In the genomic region with DNA sequence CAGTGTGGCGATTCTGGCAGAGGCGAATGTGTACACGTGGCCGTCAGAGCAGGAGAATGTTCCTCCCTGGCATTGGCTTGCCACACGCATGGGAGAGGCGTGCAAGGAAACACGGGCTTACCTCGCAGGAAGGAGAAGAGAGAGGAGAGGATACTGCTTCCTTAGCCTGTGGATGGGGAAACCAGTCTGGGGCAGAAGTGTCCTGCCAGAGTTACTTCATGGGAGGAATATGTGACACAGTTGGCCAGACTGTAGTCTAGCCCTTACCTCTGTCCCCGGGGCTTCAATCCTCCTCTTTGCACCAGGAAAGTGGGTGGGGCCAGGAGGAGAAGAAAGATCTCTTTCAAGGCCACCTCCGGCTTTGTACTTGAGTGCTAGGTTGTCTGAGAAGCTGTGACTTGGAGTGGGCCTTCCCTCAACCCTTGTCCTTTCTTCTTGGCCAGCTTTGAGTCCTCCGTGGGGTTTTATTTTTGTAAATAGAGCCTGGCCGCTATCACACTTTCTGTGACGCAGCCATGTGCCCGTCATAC, we compare ENCODE assay signal across 10 mouse cellular contexts. TPM values are rescaled to one million over a fixed set of nuclear protein-coding genes. Genes with fewer than 3 reads are reported as not detected.
DNase-seq lines count a peak whose midpoint lies in the region; ATAC-seq and TF ChIP-seq lines count a peak whose summit lies in the region.
"Had no signal": no experiment of that assay in that cellular context is flagged by ENCODE, and none has a peak within 500 bp of the region (broad histone marks: within the 10 kb centered on the region; RNA-seq: fewer than 3 reads in every experiment).

No protein-coding gene starts in this region.

- no peak for ATAC-seq in heart, embryonic 12.5 days (ENCODE audit: insufficient number of reproducible peaks, low FRiP score)
- ATAC-seq in neural tube, embryonic 12.5 days (ENCODE audit: low FRiP score, low read depth) = no peak
- ATAC-seq in hindbrain, postnatal 0 days = no peak
- ATAC-seq: inflammation-experienced regulatory T-cells, adult 6 months had no signal

- no peak for DNase-seq in heart, postnatal 14 days
- no peak for DNase-seq in neural tube, embryonic 10.5 days (ENCODE audit: extremely low spot score, low spot score)
- DNase-seq in hindbrain, postnatal 0 days (ENCODE audit: low spot score) = no peak
- DNase-seq in urinary bladder, postnatal 25 days (ENCODE audit: low spot score) = no peak
- DNase-seq in thymus, postnatal 10 days (ENCODE audit: low spot score in 2 of 2) = no peak
- DNase-seq: liver; spleen, adult 18-20 months had no signal

- 0 out of 2 replicates have a peak overlapping the region, but pooled peaks have one; percentile 13 for H3K27ac ChIP-seq in heart, embryonic 12.5 days (ENCODE audit: poor library complexity, severe bottlenecking)
- no peak overlapping the region for H3K27ac ChIP-seq in neural tube, embryonic 12.5 days
- H3K27ac ChIP-seq in hindbrain, postnatal 0 days = no peak overlapping the region

- H3K4me2 ChIP-seq in heart, embryonic 12.5 days = no peak overlapping the region
- H3K4me2 ChIP-seq in neural tube, embryonic 12.5 days (replicated peaks) = peak overlapping the region; percentile 90; the same call in 1 of the 2 replicates
- H3K4me2 ChIP-seq in hindbrain, postnatal 0 days (ENCODE audit: low read depth, low read length) = peak overlapping the region; percentile 74

- no peak for TF ChIP-seq CTCF in hindbrain, postnatal 0 days (IDR thresholded peaks at IDR 0.05; ENCODE audit: low read depth)

- no peaks in the 10 kb centered on the region for H3K36me3 ChIP-seq in heart, embryonic 12.5 days
- no peaks in the 10 kb centered on the region for H3K36me3 ChIP-seq in neural tube, embryonic 12.5 days
- no peaks in the 10 kb centered on the region for H3K36me3 ChIP-seq in hindbrain, postnatal 0 days (ENCODE audit: insufficient read depth, low read length)

- no peak overlapping the region for H3K9ac ChIP-seq in heart, embryonic 12.5 days
- no peak overlapping the region for H3K9ac ChIP-seq in neural tube, embryonic 12.5 days
- no peak overlapping the region for H3K9ac ChIP-seq in hindbrain, postnatal 0 days (replicated peaks; ENCODE audit: low read length)

- H3K4me1 ChIP-seq in heart, embryonic 12.5 days (replicated peaks) = peaks cover 58% of the 10 kb centered on the region
- peaks cover 44% of the 10 kb centered on the region for H3K4me1 ChIP-seq in neural tube, embryonic 12.5 days
- H3K4me1 ChIP-seq in hindbrain, postnatal 0 days (ENCODE audit: insufficient read depth, low read length) = peaks cover 35% of the 10 kb centered on the region

- H3K4me3 ChIP-seq in heart, embryonic 12.5 days = no peak overlapping the region
- H3K4me3 ChIP-seq in neural tube, embryonic 12.5 days = no peak overlapping the region
- no peak overlapping the region for H3K4me3 ChIP-seq in hindbrain, postnatal 0 days (ENCODE audit: low read length)

- no peaks in the 10 kb centered on the region for H3K27me3 ChIP-seq in heart, embryonic 12.5 days (replicated peaks)
- H3K27me3 ChIP-seq in neural tube, embryonic 12.5 days (replicated peaks) = no peaks in the 10 kb centered on the region
- H3K27me3 ChIP-seq in hindbrain, postnatal 0 days (ENCODE audit: insufficient read depth, low read length) = no peaks in the 10 kb centered on the region

- H3K9me3 ChIP-seq in heart, embryonic 12.5 days (replicated peaks) = no peaks in the 10 kb centered on the region
- H3K9me3 ChIP-seq in neural tube, embryonic 12.5 days = no peaks in the 10 kb centered on the region
- no peaks in the 10 kb centered on the region for H3K9me3 ChIP-seq in hindbrain, postnatal 0 days (ENCODE audit: low read length)

- 70% methylated on average over 14 of the region's 14 CpGs for WGBS in heart, embryonic 12.5 days
- 84% methylated on average over 14 of the region's 14 CpGs for WGBS in neural tube, embryonic 12.5 days
- WGBS in hindbrain, postnatal 0 days = 72% methylated on average over 14 of the region's 14 CpGs

- intact Hi-C loops in heart, postnatal 14 days (cut with DNase I) = no loop called here

RNA-seq across cellular contexts. Expression of a gene that starts 4.4 kb away (rescaled TPM):
- polyA plus RNA-seq in heart, embryonic 12.5 days (2016; fragmentation: Nextera tagmentation; extraction: Ambion mirVana) = 7.9 and 9.0 TPM in 2 replicates
- 1 to 10 TPM; 8.6 to 9.7 TPM for total RNA-seq in heart, postnatal 14 days (2021)
- 11.5 and 14.4 TPM in 2 replicates for polyA plus RNA-seq in neural tube, embryonic 12.5 days (2016; fragmentation: Nextera tagmentation; extraction: Ambion mirVana)
- 23.6 and 25.4 TPM in 2 replicates for total RNA-seq in hindbrain, postnatal 0 days (2014; rRNA removed)
- polyA plus RNA-seq in hindbrain, postnatal 0 days (2015; fragmentation: Nextera tagmentation; extraction: Ambion mirVana) = 7.9 and 8.2 TPM in 2 replicates

RNA-seq across cellular contexts. Expression of a gene that starts 31.1 kb away (rescaled TPM):
- polyA plus RNA-seq in heart, embryonic 12.5 days (2016; fragmentation: Nextera tagmentation; extraction: Ambion mirVana) = 68.0 and 71.5 TPM in 2 replicates
- total RNA-seq in heart, postnatal 14 days (2021) = 10 to 100 TPM; 21.4 to 22.7 TPM
- polyA plus RNA-seq in neural tube, embryonic 12.5 days (2016; fragmentation: Nextera tagmentation; extraction: Ambion mirVana) = 121 and 124 TPM in 2 replicates
- total RNA-seq in hindbrain, postnatal 0 days (2014; rRNA removed) = 64.1 and 70.8 TPM in 2 replicates
- polyA plus RNA-seq in hindbrain, postnatal 0 days (2015; fragmentation: Nextera tagmentation; extraction: Ambion mirVana) = 139 and 146 TPM in 2 replicates

RNA-seq across cellular contexts. Expression of a gene that starts 35.1 kb away (rescaled TPM):
- polyA plus RNA-seq in heart, embryonic 12.5 days (2016; fragmentation: Nextera tagmentation; extraction: Ambion mirVana) = 0.23 and 0.33 TPM in 2 replicates
- total RNA-seq in heart, postnatal 14 days (2021) = not detected
- 3.9 and 4.0 TPM in 2 replicates for polyA plus RNA-seq in neural tube, embryonic 12.5 days (2016; fragmentation: Nextera tagmentation; extraction: Ambion mirVana)
- 15.1 and 35.0 TPM in 2 replicates for total RNA-seq in hindbrain, postnatal 0 days (2014; rRNA removed)
- 16.7 and 19.1 TPM in 2 replicates for polyA plus RNA-seq in hindbrain, postnatal 0 days (2015; fragmentation: Nextera tagmentation; extraction: Ambion mirVana)
- polyA plus RNA-seq: inflammation-experienced regulatory T-cells, adult 6 months had no signal

RNA-seq across cellular contexts. Expression of a gene that starts 36.0 kb away (rescaled TPM):
- polyA plus RNA-seq in heart, embryonic 12.5 days (2016; fragmentation: Nextera tagmentation; extraction: Ambion mirVana) = 0.18 and 0.24 TPM in 2 replicates
- total RNA-seq in heart, postnatal 14 days (2021) = not detected
- polyA plus RNA-seq in neural tube, embryonic 12.5 days (2016; fragmentation: Nextera tagmentation; extraction: Ambion mirVana) = 0.25 and 0.69 TPM in 2 replicates
- 0.21 and 0.83 TPM in 2 replicates for total RNA-seq in hindbrain, postnatal 0 days (2014; rRNA removed)
- 0.73 and 0.76 TPM in 2 replicates for polyA plus RNA-seq in hindbrain, postnatal 0 days (2015; fragmentation: Nextera tagmentation; extraction: Ambion mirVana)

RNA-seq across cellular contexts. Expression of a gene that starts 47.4 kb away (rescaled TPM):
- polyA plus RNA-seq in heart, embryonic 12.5 days (2016; fragmentation: Nextera tagmentation; extraction: Ambion mirVana) = 45.6 and 47.2 TPM in 2 replicates
- 10 to 100 TPM; 22.8 to 23.6 TPM for total RNA-seq in heart, postnatal 14 days (2021)
- polyA plus RNA-seq in neural tube, embryonic 12.5 days (2016; fragmentation: Nextera tagmentation; extraction: Ambion mirVana) = 20.4 and 21.4 TPM in 2 replicates
- 66.9 and 75.7 TPM in 2 replicates for total RNA-seq in hindbrain, postnatal 0 days (2014; rRNA removed)
- 45.6 and 47.5 TPM in 2 replicates for polyA plus RNA-seq in hindbrain, postnatal 0 days (2015; fragmentation: Nextera tagmentation; extraction: Ambion mirVana)
